Mouse (Mus musculus): Measurements from ENCODE around the gene Kcnc3.

Gene Kcnc3

DNA sequence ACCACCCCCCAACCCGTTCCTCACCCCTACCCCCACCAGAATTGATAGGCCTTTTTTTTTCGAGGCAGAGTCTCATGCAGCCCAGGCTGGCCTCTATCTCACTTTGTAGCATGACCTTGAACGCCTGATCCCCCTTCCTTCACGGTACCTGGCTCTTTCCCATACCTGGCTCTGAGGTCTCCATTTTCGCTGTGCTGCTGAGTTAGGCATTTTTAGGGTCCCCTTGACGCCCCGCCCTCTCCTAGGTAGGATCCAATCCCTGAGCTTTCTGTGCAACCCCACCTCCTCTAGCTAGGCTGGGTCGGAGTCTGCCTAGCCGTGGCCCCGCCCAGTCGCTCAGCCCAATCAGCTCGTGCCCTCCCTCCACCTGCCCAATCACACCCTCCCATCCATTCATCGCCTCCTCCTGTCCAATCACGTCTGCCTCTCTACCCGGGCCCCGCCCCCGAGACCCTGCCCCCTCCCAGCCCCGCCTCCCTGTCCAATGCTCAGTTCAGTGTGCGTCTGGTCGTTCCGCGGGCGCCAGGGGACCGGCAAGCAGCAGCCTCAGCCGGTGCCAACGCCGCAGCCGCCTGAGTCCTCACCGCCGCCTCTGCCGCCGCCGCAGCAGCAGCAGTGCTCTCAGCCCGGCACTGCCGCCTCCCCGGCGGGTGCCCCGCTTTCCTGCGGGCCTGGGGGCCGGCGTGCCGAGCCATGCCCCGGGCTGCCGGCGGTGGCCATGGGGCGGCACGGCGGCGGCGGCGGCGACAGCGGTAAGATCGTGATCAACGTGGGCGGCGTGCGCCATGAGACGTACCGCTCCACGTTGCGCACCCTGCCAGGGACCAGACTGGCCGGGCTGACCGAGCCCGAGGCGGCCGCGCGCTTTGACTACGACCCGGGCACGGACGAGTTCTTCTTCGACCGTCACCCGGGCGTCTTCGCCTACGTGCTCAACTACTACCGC lies at the start of gene Kcnc3:
Gene Kcnc3, plus strand, starts transcription at position 263 of the 946 bp plus-strand sequence.
- peak; percentile 63 for DNase-seq

DNA sequence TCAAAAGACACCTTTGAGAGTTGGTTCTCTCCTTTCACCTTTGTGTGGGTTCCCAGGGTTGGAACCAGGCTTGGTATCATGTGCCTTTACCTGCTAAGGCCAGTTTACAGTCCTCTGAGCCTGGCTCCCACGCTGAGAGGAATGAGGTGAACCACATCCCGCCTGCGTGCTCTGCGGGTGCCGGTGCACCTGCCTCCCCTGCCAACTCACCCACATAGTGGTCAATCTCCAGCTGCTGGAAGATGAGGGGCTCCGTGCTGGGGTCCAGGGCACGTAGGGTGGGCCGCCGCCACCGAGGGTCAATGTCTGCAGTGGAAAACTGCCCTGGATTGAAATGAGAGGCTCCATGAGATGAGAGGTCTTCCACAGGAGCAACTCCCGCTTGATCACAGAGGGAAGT lies 47.9 kb upstream of the Kcnc3 start:
- DNase-seq, result peak; percentile 53

GRCm38 (mm10) chr7:44543071-44543470 lies 47.4 kb upstream of the Kcnc3 start:
- DNase-seq, result peak; percentile 61

DNA sequence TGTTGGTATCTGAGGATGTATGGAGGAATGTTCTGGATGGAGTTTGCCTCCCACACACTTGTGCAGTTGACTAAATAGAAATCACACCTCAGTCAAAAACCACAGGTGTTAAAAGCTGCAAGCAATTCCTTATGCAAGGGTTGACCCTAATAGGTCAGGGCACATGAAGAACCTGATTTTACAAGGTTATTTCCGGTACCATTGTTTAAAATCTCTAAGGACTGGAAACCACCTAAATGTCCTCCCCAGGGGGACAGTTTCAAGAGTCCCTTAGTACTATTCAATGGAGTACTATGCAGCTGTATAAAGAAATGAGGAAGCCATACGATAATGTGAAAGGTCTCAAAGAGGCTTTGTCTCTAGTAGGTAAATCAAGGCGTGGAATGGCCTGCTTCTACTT lies 44.2 kb upstream of the Kcnc3 start:
- DNase-seq, result no peak

DNA sequence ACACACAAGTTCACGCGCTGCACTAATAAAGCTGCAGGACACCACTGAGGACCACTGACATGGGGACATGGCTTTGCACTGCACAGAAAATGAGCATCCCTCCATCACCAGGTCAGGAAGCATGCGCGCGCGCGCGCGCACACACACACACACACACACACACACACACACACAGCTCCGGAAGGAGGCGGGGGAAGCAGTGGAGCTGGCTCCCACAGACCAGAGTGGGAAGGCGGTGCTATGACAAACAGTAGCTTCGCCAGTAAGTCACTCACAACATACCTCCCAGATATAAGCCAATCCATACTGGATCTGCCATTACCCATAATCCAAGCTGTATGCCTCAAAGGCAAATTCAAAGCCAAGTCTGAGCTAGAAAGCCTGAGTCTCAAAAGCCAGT lies 43.4 kb upstream of the Kcnc3 start:
- peak; percentile 53 for DNase-seq

- DNase-seq, result peak; percentile 25
These were observed 42.7 kb upstream of the Kcnc3 start for GRCm38 (mm10) chr7:44547725-44548124.

DNA sequence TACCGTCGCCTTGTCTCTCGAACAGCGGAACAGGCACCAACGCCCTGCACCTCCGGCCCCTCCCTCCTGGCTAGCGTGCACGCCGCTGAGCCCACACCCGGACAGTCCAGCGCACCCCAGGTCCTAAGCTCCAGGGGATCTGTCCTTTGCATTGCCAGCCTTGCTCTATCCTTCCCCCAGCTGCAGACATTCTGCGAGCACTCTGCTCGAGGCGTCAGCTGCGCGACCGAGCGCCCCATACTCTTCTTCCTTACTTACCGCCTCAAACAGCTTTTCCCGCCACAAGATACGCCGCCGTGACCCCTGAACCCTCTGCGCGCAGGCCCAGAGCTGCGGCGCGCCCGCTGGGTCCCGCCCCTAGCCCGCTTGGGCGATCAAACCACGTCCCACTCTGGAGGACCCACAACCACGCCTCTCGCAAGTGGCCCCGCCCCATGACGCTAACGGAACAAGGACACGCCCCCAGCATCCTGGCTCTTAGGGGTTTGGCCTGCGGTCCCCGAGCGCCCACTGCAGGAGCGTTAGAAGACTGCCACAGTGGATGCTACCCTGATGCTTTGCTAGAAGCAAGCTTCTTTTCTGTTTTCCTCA lies 41.9 kb upstream of the Kcnc3 start, which contains the start of gene Pold1:
Gene Pold1, minus strand, starts transcription at position 353 of the 591 bp plus-strand sequence.
- peak; percentile 100 for DNase-seq

DNA sequence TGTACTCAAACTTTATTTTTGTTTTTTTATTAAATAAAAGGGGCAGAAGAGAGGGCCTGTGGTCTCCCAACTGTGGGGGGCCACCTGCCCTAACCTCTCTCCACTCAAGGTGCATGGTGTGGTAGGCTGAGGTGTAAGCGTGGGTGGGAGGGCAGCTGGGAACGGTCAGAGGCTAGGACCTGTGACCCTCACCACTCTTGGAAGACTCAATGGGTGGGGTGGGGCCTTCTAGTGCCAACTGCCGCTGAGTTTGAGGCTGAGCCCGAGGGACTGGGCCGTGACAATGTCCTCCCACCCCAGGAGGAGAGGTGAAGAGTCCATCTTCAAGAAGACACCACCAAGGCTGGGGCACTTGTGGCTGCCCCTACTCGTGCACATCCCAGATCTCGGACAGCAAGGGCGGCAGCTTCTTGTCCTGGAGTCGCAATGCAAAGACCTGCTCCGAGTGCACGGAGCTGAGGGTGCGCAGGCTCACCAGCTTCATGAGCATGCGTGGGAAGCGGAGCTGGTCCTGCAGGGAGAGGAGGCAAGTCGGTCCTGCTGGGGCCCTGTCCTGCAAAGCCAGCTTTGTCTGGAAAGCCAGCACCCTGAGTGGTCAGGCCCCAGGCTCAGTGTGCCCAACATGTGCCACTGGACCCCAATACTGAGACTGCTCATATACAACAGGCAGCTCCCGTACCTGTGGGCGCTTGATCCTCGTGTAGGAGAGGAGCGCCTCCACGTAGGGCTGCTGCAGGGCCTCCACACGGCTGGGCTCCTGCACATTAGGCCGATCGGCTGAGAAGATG lies 40.6 kb upstream of the Kcnc3 start:
- DNase-seq, result peak; percentile 31

DNA sequence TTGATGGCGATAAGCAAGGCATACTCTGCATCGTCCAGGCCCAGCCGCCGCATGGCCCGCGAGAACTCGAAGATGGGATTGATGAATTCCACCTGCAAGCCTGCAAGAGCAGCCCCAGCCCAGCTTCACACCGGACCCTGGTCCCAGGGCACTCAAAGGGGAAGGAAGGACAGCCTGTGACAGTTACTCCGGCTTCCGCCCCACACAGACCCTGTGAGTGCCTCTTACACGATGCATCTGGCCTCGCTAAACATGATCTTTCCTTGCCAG lies 40.1 kb upstream of the Kcnc3 start:
- no peak for DNase-seq

DNA sequence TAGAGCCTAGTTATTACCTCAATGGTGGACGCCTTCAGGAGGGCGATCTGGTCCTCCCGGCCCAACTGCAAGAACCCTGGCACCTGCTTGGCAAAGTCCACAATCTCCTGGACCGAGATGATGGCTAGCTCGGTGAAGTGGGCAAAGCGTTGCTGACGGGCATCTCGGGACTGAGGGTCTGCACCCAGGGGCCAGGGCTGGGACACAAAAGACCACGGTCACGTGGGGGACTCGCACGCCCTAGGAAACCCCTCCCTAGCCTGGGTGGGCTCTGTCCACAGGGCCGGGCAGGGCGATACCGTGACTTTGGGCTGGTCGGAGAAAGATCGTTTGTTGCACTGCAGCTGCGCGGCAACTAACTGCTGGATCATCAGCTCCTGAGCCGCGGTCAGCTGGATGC lies 39.2 kb upstream of the Kcnc3 start:
- no peak for DNase-seq

DNA sequence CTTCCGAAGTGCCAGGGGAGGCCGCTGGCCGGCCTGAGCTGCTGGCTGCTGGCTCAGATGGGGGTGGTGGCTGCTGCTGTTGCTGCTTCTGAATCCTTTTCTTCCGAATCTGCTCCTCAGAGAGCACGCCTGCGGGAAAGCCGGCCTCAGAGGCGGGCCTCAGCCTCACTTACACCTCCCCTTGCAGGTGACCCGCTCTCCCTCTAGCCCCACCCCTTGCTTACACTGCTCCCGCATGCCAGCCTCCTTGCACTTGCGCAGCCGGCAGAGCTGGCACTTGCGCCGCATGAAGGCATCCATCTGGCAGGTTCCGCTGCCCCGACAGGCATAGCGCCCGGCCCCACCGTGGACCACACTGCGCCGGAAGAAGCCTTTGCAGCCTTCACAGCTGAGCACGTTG lies 38.7 kb upstream of the Kcnc3 start:
- no peak for DNase-seq

DNA sequence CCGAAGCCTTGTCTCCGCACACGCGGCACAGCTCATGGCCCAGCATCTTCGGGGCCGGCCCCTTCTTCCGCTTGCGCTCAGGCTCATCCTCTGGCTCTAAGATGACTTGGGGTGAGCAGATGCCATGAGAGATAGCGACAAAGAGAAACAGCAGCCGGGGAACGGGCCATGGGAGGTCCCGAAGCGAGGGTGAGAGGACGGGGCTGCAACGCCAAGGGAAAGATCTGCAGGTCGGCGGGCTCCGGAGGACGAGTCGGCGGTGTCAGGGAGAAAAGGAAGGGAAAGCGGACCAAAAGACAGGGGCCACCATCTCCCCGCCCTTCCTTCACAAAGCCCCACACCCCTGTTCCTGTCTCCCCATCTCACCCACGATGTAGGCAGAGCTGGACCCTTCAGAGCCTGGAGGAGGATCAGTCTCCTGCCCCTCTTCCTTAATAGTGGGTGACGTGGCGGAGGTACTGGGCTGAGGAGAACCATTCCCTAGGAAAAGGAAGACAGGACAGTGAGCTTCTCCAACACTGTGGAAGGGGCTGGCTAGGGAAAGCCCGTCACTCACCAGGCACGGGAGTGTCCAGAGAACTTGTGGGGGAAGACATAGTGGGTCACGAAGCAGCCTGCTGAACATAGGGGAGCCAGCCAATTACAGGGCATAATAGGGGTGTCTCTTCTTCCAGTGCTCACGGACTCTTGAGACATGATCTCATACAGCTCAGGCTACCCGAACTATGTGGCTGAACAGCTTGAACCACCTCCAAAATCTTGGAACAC lies 38.1 kb upstream of the Kcnc3 start:
- DNase-seq, result no peak

DNA sequence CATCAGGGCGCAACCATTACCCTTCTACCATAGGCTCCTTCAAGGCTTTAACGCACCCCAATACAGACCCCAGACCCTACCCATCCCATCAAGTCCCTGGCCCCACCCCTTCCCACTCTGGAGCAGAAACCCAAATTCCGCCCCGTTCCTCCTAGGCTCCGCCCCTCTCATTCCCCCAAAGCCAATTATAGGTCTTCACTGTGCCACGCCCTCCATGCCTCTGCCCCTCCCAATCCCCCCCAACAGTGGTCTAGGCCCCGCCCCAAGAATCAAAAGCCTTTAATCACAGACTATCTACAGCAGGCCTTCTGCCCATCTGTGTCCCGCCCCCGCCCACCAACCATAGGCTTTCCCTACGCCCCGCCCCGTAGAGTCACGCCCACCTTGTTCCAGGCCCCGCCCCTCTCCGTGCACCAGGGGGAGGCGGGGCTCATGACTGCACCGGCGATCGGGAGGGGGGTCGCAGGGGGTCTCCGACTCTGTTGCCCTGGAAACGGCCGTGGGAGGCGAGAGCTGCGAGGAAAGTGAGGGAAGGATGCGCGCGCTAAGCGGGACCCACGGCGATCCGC lies 37.2 kb upstream of the Kcnc3 start:
- peak; percentile 88 for DNase-seq

GRCm38 (mm10) chr7:44553826-44554225 lies 36.6 kb upstream of the Kcnc3 start, which contains the start of gene Nr1h2:
Gene Nr1h2, minus strand, starts transcription at chr7:44553951.
- peak; percentile 98 for DNase-seq

GRCm38 (mm10) chr7:44557629-44558028 lies 32.8 kb upstream of the Kcnc3 start:
- no peak for DNase-seq

GRCm38 (mm10) chr7:44560435-44561400 lies 29.7 kb upstream of the Kcnc3 start:
- peak; percentile 87 for DNase-seq

DNA sequence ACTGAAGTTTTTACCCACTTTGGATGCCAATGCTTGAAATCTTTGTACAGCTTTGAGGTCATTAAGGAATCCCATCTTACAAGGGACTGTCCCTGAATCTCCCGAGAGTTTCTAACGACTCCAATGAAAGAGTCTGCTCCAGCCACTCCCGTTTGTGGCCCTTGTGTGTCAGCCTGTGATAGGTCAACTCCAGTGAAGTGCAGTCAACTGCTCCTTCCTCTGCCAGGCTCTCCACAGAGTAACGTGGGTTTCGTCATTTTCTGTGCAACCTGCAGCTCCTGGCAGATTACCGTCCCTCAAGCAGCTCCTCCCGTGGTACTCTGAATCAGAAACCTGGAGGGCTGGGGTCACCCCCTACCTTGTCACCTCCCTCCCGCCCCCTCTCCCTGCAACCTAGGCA lies 27.2 kb upstream of the Kcnc3 start:
- DNase-seq, result no peak

DNA sequence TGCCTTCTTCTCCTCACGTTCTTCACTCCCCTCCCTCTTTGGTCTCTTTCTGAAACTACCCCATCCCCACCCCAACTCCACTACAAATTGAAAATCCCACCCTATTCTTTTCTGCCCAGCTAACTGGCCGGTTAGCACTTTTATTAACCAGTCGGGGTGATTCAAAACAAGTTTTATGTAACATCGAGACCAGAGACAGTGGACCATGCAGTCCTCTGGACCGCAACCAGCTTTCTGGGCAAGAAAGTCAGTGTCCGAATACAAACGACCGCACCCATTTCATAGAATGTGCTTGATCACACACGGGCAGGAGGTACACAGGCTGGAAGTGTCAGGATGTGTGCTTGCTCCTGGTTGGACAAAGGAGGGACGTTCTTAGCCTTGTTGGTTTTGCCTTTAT lies 26.0 kb upstream of the Kcnc3 start:
- no peak for DNase-seq

- DNase-seq, result no peak
These were observed 25.1 kb upstream of the Kcnc3 start for GRCm38 (mm10) chr7:44565414-44565813.

DNA sequence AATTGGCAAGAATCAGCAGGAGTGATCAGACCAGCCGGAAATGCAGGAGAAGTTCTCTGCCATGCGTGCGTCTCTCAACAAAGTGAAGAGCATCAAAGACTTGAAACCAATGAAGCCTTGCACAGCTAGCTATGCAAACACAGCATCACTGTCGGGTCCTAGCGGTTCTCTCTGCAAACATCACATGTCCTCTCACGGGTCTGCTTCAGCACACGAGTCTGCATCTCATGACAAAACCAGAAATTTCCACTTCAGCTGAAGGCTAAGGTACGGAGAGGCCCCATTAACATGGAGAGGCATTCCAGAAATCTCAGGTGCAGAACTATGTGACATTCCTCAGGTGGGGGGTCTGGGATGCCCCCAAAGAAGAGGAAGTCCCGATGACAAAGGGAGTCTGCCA lies 21.7 kb upstream of the Kcnc3 start:
- no peak for DNase-seq

DNA sequence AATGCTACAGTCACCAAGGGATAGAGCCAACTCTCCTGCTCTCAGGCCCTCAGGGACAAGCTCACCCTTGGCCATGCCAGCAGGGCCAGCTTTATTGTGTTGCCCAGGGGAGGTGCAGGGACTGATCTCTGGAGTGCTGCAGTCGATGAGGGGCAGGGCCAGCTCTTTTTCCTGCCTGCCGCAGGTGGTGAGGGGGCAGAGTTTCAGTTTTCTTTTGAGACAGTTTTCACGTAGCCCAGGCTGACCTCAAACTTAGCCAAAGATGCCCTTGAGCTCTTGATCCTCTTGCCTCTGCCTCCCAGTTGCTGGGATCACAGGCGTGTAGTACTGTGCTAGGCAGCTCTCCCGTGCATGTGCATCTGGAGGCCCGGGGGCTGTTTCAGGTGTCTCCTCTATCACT lies 19.5 kb upstream of the Kcnc3 start:
- no peak for DNase-seq

Measured in thymus, postnatal 14 days (tissue).